Mouse (Mus musculus) neural tube, embryonic 12.5 days (tissue): ENCODE measurements around the gene Suclg2. TPM values are rescaled to one million over a fixed set of nuclear protein-coding genes. Genes with fewer than 3 reads are reported as not detected.

Source experiments
- ATAC-seq: fragments of 200-750 bp; cut with Nextera tagmentation; 2 replicates; pipeline ENCODE4 v1.8.0; 2017; ENCODE audit warnings: low read depth, mild to moderate bottlenecking, moderate TSS enrichment, moderate library complexity; ENCODE audit not compliant: low FRiP score
- H3K27ac ChIP-seq: fragments of 300-500 bp; sonication (generic); 2 replicates; pipeline ENCODE4 v1.5.1; 2016
- H3K27me3 ChIP-seq: fragments of 300-500 bp; sonication (generic); replicated peaks from 2 replicates; pipeline ENCODE4 v1.6.1; 2016; ENCODE audit warnings: mild to moderate bottlenecking
- H3K36me3 ChIP-seq: fragments of 300-500 bp; sonication (generic); 2 replicates; pipeline ENCODE4 v1.6.1; 2016; ENCODE audit warnings: mild to moderate bottlenecking
- H3K4me1 ChIP-seq: fragments of 300-500 bp; sonication (generic); 2 replicates; pipeline ENCODE4 v1.6.1; 2016
- H3K4me2 ChIP-seq: fragments of 300-500 bp; sonication (generic); replicated peaks from 2 replicates; pipeline ENCODE4 v1.6.1; 2016; ENCODE audit warnings: mild to moderate bottlenecking
- H3K4me3 ChIP-seq: fragments of 300-500 bp; sonication (generic); 2 replicates; pipeline ENCODE4 v1.5.1; 2016
- H3K9ac ChIP-seq: fragments of 300-500 bp; sonication (generic); 2 replicates; pipeline ENCODE4 v1.6.1; 2016; ENCODE audit warnings: mild to moderate bottlenecking
- H3K9me3 ChIP-seq: fragments of 300-500 bp; sonication (generic); 2 replicates; pipeline ENCODE4 v1.6.1; 2016; ENCODE audit warnings: mild to moderate bottlenecking
- WGBS: fragments of 180-500 bp; shearing (Covaris S2); methylation state at CpG from one replicate; pipeline ENCODE4 v1.1.7; 2016; 5-methylcytosine and 5-hydroxymethylcytosine counted together
- polyA plus RNA-seq: library from polyadenylated mRNA; unstranded; fragments of >200 nt; fragmentation: Nextera tagmentation; extraction: Ambion mirVana; gene quantifications from 2 replicates; pipeline ENCODE4 v1.2.1, GENCODE M21; 2016

Gene Suclg2
- polyA plus RNA-seq, 1 experiment from 2014 or later, result 23.7 TPM

DNA sequence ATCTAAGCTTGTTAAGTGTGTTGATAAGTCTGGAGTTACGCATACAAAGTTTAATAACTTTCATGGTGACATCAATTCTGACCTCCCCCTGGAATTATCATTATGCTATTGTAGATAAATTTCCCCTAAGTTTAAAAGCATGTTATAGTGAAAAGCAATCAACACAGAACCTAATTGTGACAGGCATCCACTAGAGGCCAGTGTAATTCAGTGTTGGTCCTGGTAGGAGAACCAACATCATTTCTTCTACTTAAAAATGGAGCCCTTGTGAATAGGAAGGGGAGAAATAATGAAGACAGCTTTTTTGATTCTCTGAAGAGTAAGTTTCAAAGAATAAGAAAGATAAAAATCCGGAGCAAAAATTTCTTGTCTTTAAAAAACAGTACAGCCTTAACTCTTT is 200.2 kb downstream of the Suclg2 start:
- Histone ChIP-seq H3K9me3 (no peaks in the 10 kb centered on the region), H3K27me3 (no peaks in the 10 kb centered on the region), H3K4me1 (no peaks in the 10 kb centered on the region), H3K9ac (no peak overlapping the region), H3K27ac (no peak overlapping the region), H3K4me3 (no peak overlapping the region), H3K36me3 (no peaks in the 10 kb centered on the region), H3K4me2 (no peak overlapping the region)
- ATAC-seq, result no peak
- 84% methylated on average over 2 of the region's 2 CpGs for WGBS

DNA sequence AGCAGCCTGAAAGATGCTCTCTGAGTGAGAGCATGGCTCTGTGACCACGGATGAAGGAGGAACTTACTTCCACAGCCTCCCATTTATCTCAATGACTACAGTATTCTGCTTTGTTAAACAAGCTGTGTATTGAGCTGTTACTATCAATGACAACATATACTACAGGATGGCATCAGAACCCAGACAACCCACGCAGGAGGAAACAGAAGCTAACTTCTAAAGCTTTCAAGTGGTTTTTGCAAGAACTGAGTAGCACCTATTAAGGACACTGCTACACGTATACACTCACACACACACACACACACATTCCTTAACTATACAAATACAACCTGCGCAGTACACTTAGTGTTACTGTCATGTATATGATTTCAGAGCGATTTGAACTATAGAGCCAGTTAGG is 202.9 kb downstream of the Suclg2 start:
- no peak overlapping the region for H3K4me3 ChIP-seq
- no peak overlapping the region for H3K4me2 ChIP-seq
- no peak for ATAC-seq
- H3K27ac ChIP-seq, result no peak overlapping the region
- no peaks in the 10 kb centered on the region for H3K27me3 ChIP-seq
- H3K36me3 ChIP-seq, result no peaks in the 10 kb centered on the region
- no peak overlapping the region for H3K9ac ChIP-seq
- WGBS, result 78% methylated on average over 5 of the region's 5 CpGs
- H3K9me3 ChIP-seq, result no peaks in the 10 kb centered on the region
- no peaks in the 10 kb centered on the region for H3K4me1 ChIP-seq

DNA sequence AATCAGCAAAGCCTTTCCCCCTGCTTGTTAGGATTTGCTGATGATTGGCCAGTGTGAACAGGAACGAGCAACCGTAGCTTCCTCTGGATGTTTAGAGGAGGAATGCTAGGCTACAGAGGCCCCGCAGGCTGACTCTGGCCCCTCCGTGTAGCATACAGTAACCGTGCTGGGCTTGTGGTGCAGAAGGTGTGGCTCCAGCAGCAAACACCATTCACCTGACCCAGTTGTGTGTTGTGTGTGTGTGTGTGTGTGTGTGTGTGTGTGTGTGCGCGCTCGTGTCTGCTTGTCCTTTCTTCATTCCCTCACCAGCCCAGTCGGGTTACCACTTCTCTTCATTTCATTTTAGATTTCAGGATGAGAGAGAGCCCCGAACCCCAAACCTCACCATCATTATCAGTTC is 203.9 kb downstream of the Suclg2 start:
- no peak overlapping the region for H3K27ac ChIP-seq
- H3K4me1 ChIP-seq, result no peaks in the 10 kb centered on the region
- no peaks in the 10 kb centered on the region for H3K9me3 ChIP-seq
- H3K36me3 ChIP-seq, result no peaks in the 10 kb centered on the region
- ATAC-seq, result no peak
- no peak overlapping the region for H3K9ac ChIP-seq
- no peak overlapping the region for H3K4me3 ChIP-seq
- H3K4me2 ChIP-seq, result no peak overlapping the region
- no peaks in the 10 kb centered on the region for H3K27me3 ChIP-seq
- 90% methylated on average over 10 of the region's 10 CpGs for WGBS

DNA sequence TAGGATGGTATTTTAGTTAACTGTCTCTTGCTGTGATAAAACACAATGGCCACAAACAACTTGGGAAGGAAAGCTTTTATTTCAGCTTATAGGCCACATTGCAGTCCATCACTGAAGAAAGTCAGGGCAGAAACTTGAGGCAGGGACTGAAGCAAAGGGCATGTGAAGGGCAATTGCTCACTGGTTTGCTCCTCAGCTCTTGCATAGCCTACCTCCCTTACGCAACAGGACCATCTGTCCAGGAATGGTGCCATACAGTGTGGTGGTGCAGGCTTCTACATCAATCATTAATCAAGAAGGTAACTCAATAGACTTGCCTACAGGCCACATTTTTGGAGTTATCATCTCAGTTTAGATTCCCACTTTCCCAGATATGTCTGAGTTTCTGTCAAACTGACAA is 206.9 kb downstream of the Suclg2 start:
- 97% methylated on average over 1 of the region's 1 CpGs for WGBS
- Histone ChIP-seq H3K27ac (no peak overlapping the region), H3K4me1 (no peaks in the 10 kb centered on the region), H3K9me3 (0 out of 2 replicates have a peak, but pooled peaks cover 2% of the 10 kb centered on the region), H3K4me2 (no peak overlapping the region), H3K27me3 (no peaks in the 10 kb centered on the region), H3K4me3 (no peak overlapping the region), H3K36me3 (no peaks in the 10 kb centered on the region), H3K9ac (no peak overlapping the region)
- no peak for ATAC-seq

DNA sequence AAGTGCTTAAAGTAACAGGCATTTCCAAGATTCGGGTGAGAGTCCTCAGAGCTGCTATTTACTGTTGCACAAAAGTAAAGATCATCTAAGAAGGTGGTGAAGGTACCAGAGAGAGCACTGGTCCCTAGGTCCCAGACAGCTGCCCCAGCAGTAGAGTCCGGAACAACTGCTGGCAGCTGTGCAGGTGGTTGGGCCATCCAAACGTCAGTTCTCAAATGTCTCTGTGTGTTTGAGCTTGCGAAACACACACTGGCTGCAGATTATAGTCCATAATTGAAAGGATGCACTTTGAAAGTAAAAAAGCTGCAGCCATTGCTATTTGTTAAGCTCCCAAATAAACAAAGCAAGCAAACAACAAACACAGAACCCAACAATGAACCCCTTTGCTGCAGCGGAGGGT is 217.8 kb downstream of the Suclg2 start:
- no peak for ATAC-seq

DNA sequence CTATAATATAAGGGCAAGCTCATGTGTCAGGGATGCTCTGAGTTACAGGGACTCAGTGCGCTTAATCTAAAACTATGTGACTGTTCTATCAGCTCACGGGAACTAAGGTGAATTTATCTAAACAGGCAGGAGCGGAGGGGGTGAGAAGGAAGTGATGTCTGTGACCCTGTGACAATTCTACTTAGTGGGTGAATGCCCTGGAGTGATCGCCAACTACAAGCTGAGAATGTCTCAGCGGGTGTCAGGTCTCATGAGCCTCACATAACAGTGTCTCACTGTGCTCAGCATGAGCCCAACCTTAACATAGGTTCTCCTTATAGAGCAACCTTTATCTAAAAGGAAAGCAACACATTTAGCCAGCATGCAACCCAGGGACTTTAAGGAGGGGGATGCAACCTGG is 219.0 kb downstream of the Suclg2 start:
- peaks cover 15% of the 10 kb centered on the region; the same call in 1 of the 2 replicates for H3K4me1 ChIP-seq
- H3K27ac ChIP-seq, result no peak overlapping the region
- H3K27me3 ChIP-seq, result no peaks in the 10 kb centered on the region
- WGBS, result 58% methylated on average over 5 of the region's 5 CpGs
- 0 out of 2 replicates have a peak, but pooled peaks have one; percentile 17 for ATAC-seq
- H3K4me2 ChIP-seq, result no peak overlapping the region
- H3K4me3 ChIP-seq, result no peak overlapping the region
- H3K9me3 ChIP-seq, result no peaks in the 10 kb centered on the region
- H3K9ac ChIP-seq, result no peak overlapping the region
- H3K36me3 ChIP-seq, result no peaks in the 10 kb centered on the region

More for the DNA sequence above, 217.8 kb downstream of the Suclg2 start:
- Histone ChIP-seq H3K4me1 (peaks cover 15% of the 10 kb centered on the region; the same call in 1 of the 2 replicates), H3K4me3 (no peak overlapping the region), H3K9me3 (no peaks in the 10 kb centered on the region), H3K27ac (no peak overlapping the region), H3K27me3 (no peaks in the 10 kb centered on the region), H3K36me3 (no peaks in the 10 kb centered on the region), H3K9ac (no peak overlapping the region), H3K4me2 (no peak overlapping the region)
- 81% methylated on average over 5 of the region's 5 CpGs for WGBS

DNA sequence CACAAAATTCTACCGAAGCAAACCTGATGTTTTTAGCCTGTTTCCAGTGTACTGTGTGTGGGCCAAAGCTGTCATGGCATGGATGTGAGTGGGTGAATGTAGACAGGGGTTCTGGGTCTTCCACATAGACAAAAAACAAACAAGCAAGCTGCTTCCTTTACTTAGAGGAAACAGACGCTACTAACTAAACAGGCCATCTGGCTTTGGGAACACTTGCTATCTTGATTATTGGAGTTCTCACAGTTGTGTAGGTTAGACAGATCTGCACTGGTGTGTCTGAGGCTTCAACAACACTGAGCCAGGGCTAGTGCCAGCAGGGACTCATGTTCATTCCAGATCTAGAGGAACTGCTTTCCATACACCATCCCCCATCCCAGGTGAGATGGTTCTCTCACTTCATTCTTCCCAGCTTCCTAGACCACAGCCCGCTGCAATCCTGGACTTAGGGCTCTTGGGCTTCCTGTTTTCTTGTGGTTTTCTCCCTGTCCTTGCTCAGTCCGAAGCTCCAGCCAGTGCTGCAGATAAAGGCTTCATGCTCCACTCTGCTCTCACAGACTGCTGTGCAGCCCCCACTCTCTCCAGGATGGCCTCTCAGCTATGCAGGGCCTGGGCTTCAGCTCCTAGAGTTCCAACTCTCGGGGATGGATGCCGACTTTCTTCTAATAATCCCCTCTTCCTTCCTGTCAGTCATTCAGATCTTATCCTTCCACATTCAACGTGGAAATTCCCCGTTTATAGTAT is 226.2 kb downstream of the Suclg2 start:
- H3K36me3 ChIP-seq, result no peaks in the 10 kb centered on the region
- no peak overlapping the region for H3K4me3 ChIP-seq
- H3K4me1 ChIP-seq, result no peaks in the 10 kb centered on the region
- no peak overlapping the region for H3K9ac ChIP-seq
- no peak overlapping the region for H3K4me2 ChIP-seq
- WGBS, result 89% methylated on average over 8 of the region's 8 CpGs
- H3K27ac ChIP-seq, result no peak overlapping the region
- no peaks in the 10 kb centered on the region for H3K27me3 ChIP-seq
- H3K9me3 ChIP-seq, result no peaks in the 10 kb centered on the region
- ATAC-seq, result no peak

- Histone ChIP-seq H3K4me3 (no peak overlapping the region), H3K27me3 (no peaks in the 10 kb centered on the region), H3K9ac (no peak overlapping the region), H3K36me3 (no peaks in the 10 kb centered on the region), H3K9me3 (no peaks in the 10 kb centered on the region), H3K4me1 (no peaks in the 10 kb centered on the region), H3K4me2 (no peak overlapping the region), H3K27ac (no peak overlapping the region)
- WGBS, result 74% methylated on average over 2 of the region's 2 CpGs
- ATAC-seq, result no peak
Observed at GRCm38 (mm10) chr6:95491043-95491442, 227.6 kb downstream of the Suclg2 start.

GRCm38 (mm10) chr6:95485791-95486190 is 232.8 kb downstream of the Suclg2 start:
- ATAC-seq, result no peak
- H3K9ac ChIP-seq, result no peak overlapping the region
- H3K4me2 ChIP-seq, result no peak overlapping the region
- H3K36me3 ChIP-seq, result no peaks in the 10 kb centered on the region
- H3K4me1 ChIP-seq, result no peaks in the 10 kb centered on the region
- H3K9me3 ChIP-seq, result no peaks in the 10 kb centered on the region
- WGBS, result 92% methylated on average over 6 of the region's 6 CpGs
- H3K27ac ChIP-seq, result no peak overlapping the region
- no peak overlapping the region for H3K4me3 ChIP-seq
- no peaks in the 10 kb centered on the region for H3K27me3 ChIP-seq

DNA sequence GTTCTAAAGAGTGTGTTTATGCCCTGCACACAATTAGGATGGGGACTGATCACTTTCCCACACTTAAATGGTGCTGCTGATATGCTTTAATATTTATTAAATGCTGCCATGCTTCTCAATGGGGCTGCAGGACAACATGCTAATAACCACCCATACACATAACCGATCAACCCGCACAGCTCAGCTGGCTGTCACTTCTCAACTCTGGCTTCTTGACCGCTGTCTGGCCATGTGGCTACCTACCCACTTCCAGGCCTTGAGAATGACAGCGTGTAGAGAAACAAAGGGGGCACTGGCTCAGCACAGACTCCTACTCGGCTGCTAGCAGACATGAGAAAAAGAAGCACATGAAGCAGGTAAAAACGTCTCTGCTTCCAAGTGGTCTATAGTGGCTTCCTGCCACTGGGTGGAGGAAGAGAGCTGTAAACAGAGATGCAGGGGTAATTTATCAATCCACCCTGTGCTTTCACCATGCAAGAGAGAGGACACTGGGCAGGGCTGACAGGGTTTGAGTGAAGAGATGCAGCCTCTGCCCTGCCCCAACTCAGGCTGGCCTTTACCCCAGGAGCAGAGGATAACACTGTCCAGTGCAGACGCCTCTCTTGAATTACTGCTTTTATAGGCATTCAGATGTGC is 234.3 kb downstream of the Suclg2 start:
- 61% methylated on average over 7 of the region's 7 CpGs for WGBS
- no peaks in the 10 kb centered on the region for H3K9me3 ChIP-seq
- H3K4me1 ChIP-seq, result no peaks in the 10 kb centered on the region
- H3K27ac ChIP-seq, result no peak overlapping the region
- no peaks in the 10 kb centered on the region for H3K36me3 ChIP-seq
- H3K4me3 ChIP-seq, result no peak overlapping the region
- ATAC-seq, result peak; percentile 79
- no peak overlapping the region for H3K4me2 ChIP-seq
- no peaks in the 10 kb centered on the region for H3K27me3 ChIP-seq
- no peak overlapping the region for H3K9ac ChIP-seq

- no peaks in the 10 kb centered on the region for H3K36me3 ChIP-seq
- no peak overlapping the region for H3K4me3 ChIP-seq
- no peaks in the 10 kb centered on the region for H3K27me3 ChIP-seq
- no peak overlapping the region for H3K4me2 ChIP-seq
- 84% methylated on average over 4 of the region's 4 CpGs for WGBS
- ATAC-seq, result no peak
- H3K4me1 ChIP-seq, result no peaks in the 10 kb centered on the region
- no peak overlapping the region for H3K9ac ChIP-seq
- H3K9me3 ChIP-seq, result no peaks in the 10 kb centered on the region
- no peak overlapping the region for H3K27ac ChIP-seq
Observed at GRCm38 (mm10) chr6:95483686-95484085, 234.9 kb downstream of the Suclg2 start.

- no peak overlapping the region for H3K27ac ChIP-seq
Observed at GRCm38 (mm10) chr6:95483127-95483526, 235.5 kb downstream of the Suclg2 start.

GRCm38 (mm10) chr6:95479801-95480200 is 238.8 kb downstream of the Suclg2 start:
- Histone ChIP-seq H3K36me3 (no peaks in the 10 kb centered on the region), H3K27me3 (no peaks in the 10 kb centered on the region), H3K9me3 (no peaks in the 10 kb centered on the region), H3K27ac (no peak overlapping the region), H3K4me1 (no peaks in the 10 kb centered on the region), H3K9ac (no peak overlapping the region), H3K4me2 (no peak overlapping the region), H3K4me3 (no peak overlapping the region)
- no peak for ATAC-seq
- WGBS, result 95% methylated on average over 6 of the region's 6 CpGs

More at GRCm38 (mm10) chr6:95483127-95483526, 235.5 kb downstream of the Suclg2 start:
- Histone ChIP-seq H3K4me2 (no peak overlapping the region), H3K27me3 (no peaks in the 10 kb centered on the region), H3K4me1 (no peaks in the 10 kb centered on the region), H3K36me3 (no peaks in the 10 kb centered on the region), H3K4me3 (no peak overlapping the region), H3K9ac (no peak overlapping the region), H3K9me3 (no peaks in the 10 kb centered on the region)
- WGBS, result 88% methylated on average over 6 of the region's 6 CpGs
- no peak for ATAC-seq
